Mouse (Mus musculus) kidney, embryonic 15.5 days (tissue): ENCODE measurements around the gene Fastkd5. TPM values are rescaled to one million over a fixed set of nuclear protein-coding genes. Genes with fewer than 3 reads are reported as not detected.
A peak's percentile ranks its signal among the peaks of the same experiment; 100 is the strongest.
"Not testable (repeated sequence)": the region's sequence is repeated elsewhere in the genome, so short reads cannot be mapped to it uniquely, and the experiment has no call there.

Experiments used
- ATAC-seq: fragments of 200-750 bp; cut with Nextera tagmentation; replicated peaks from 2 replicates; pipeline ENCODE4 v1.8.0; 2017; ENCODE audit warnings: moderate TSS enrichment; ENCODE audit not compliant: low FRiP score
- H3K27ac ChIP-seq: fragments of 300-500 bp; sonication (generic); 2 replicates; pipeline ENCODE4 v1.5.1; 2015; ENCODE audit warnings: mild to moderate bottlenecking, inconsistent platforms
- H3K27me3 ChIP-seq: fragments of 300-500 bp; sonication (generic); 2 replicates; pipeline ENCODE4 v1.6.1; 2015; ENCODE audit warnings: inconsistent platforms
- H3K36me3 ChIP-seq: fragments of 300-500 bp; sonication (generic); 2 replicates; pipeline ENCODE4 v1.6.1; 2015; ENCODE audit warnings: inconsistent platforms
- H3K4me1 ChIP-seq: fragments of 300-500 bp; sonication (generic); 2 replicates; pipeline ENCODE4 v1.6.1; 2015; ENCODE audit warnings: inconsistent platforms
- H3K4me2 ChIP-seq: fragments of 300-500 bp; sonication (generic); 2 replicates; pipeline ENCODE4 v1.6.1; 2015; ENCODE audit warnings: moderate library complexity, mild to moderate bottlenecking, inconsistent platforms
- H3K4me3 ChIP-seq: fragments of 300-500 bp; sonication (generic); replicated peaks from 2 replicates; pipeline ENCODE4 v1.5.1; 2015; ENCODE audit warnings: mild to moderate bottlenecking, inconsistent platforms
- H3K9ac ChIP-seq: fragments of 300-500 bp; sonication (generic); 2 replicates; pipeline ENCODE4 v1.6.1; 2015; ENCODE audit warnings: mild to moderate bottlenecking, inconsistent platforms
- H3K9me3 ChIP-seq: fragments of 300-500 bp; sonication (generic); replicated peaks from 2 replicates; pipeline ENCODE4 v1.6.1; 2016; ENCODE audit warnings: inconsistent platforms
- WGBS: fragments of 180-500 bp; shearing (Covaris S2); methylation state at CpG from one replicate; pipeline ENCODE4 v1.1.7; 2015; ENCODE audit warnings: mixed read lengths; 5-methylcytosine and 5-hydroxymethylcytosine counted together
- polyA plus RNA-seq: library from polyadenylated mRNA; unstranded; fragments of >200 nt; fragmentation: Nextera tagmentation; extraction: Ambion mirVana; gene quantifications from 2 replicates; pipeline ENCODE4 v1.2.1, GENCODE M21; 2015

Fastkd5 gene
- polyA plus RNA-seq, 1 experiment from 2014 or later = 17.3 TPM

GRCm38 (mm10) chr2:130649028-130649427, 19.2 kb upstream of the Fastkd5 start:
- not testable (repeated sequence) for H3K9me3 ChIP-seq
- WGBS = 84% methylated on average over 6 of the region's 6 CpGs

GRCm38 (mm10) chr2:130645198-130645597, 15.4 kb upstream of the Fastkd5 start:
- H3K4me2 ChIP-seq = no peak overlapping the region
- H3K27ac ChIP-seq = no peak overlapping the region
- H3K4me1 ChIP-seq = peaks cover 15% of the 10 kb centered on the region
- WGBS = 82% methylated on average over 4 of the region's 4 CpGs
- no peaks in the 10 kb centered on the region for H3K9me3 ChIP-seq
- H3K27me3 ChIP-seq = no peaks in the 10 kb centered on the region
- no peak for ATAC-seq
- H3K4me3 ChIP-seq = no peak overlapping the region
- H3K9ac ChIP-seq = no peak overlapping the region
- peaks cover 8% of the 10 kb centered on the region for H3K36me3 ChIP-seq

More at GRCm38 (mm10) chr2:130649028-130649427, 19.2 kb upstream of the Fastkd5 start:
- not testable (repeated sequence) for H3K4me2 ChIP-seq, ATAC-seq, H3K4me1 ChIP-seq, H3K27me3 ChIP-seq, H3K27ac ChIP-seq, H3K9ac ChIP-seq, H3K4me3 ChIP-seq
- peaks cover 39% of the 10 kb centered on the region for H3K36me3 ChIP-seq

- Histone ChIP-seq H3K27ac (peak within 1 kb of the TSS; percentile 60; the same call in 1 of the 2 replicates), H3K4me2 (peak within 1 kb of the TSS; percentile 98), H3K36me3 (no peaks in the 10 kb centered on the region), H3K9ac (peak within 1 kb of the TSS; percentile 74), H3K4me3 (peak within 1 kb of the TSS; percentile 79), H3K27me3 (peaks cover 4% of the 10 kb centered on the region; the same call in 1 of the 2 replicates), H3K4me1 (peaks cover 30% of the 10 kb centered on the region), H3K9me3 (no peaks in the 10 kb centered on the region)
- peak; percentile 93 for ATAC-seq
- 3% methylated on average over 40 of the region's 40 CpGs for WGBS
Observed at GRCm38 (mm10) chr2:130642684-130643369, 13.0 kb upstream of the Fastkd5 start, which contains the start of gene Lzts3. Gene Lzts3 (minus strand): TSS chr2:130642803.

GRCm38 (mm10) chr2:130642197-130642660, 12.4 kb upstream of the Fastkd5 start:
- 1% methylated on average over 15 of the region's 27 CpGs for WGBS
- Histone ChIP-seq H3K4me3 (peak overlapping the region; percentile 79), H3K9ac (peak overlapping the region; percentile 74), H3K36me3 (no peaks in the 10 kb centered on the region), H3K27ac (peak overlapping the region; percentile 60; the same call in 1 of the 2 replicates), H3K9me3 (no peaks in the 10 kb centered on the region), H3K4me2 (peak overlapping the region; percentile 98), H3K4me1 (peaks cover 35% of the 10 kb centered on the region), H3K27me3 (peaks cover 7% of the 10 kb centered on the region)
- ATAC-seq = peak; percentile 40; the same call in 1 of the 2 replicates

GRCm38 (mm10) chr2:130641351-130642025, 11.7 kb upstream of the Fastkd5 start:
- peak overlapping the region; percentile 74 for H3K9ac ChIP-seq
- H3K4me1 ChIP-seq = peaks cover 42% of the 10 kb centered on the region
- H3K36me3 ChIP-seq = no peaks in the 10 kb centered on the region
- peaks cover 14% of the 10 kb centered on the region for H3K27me3 ChIP-seq
- H3K4me3 ChIP-seq = peak overlapping the region; percentile 79
- H3K4me2 ChIP-seq = peak overlapping the region; percentile 98
- ATAC-seq = no peak
- 53% methylated on average over 6 of the region's 6 CpGs for WGBS
- H3K9me3 ChIP-seq = no peaks in the 10 kb centered on the region
- no peak overlapping the region for H3K27ac ChIP-seq

- Histone ChIP-seq H3K4me1 (peaks cover 64% of the 10 kb centered on the region), H3K4me3 (no peak overlapping the region), H3K9ac (no peak overlapping the region), H3K4me2 (no peak overlapping the region), H3K27ac (peak overlapping the region; percentile 87), H3K27me3 (peaks cover 36% of the 10 kb centered on the region), H3K36me3 (0 out of 2 replicates have a peak, but pooled peaks cover 4% of the 10 kb centered on the region), H3K9me3 (no peaks in the 10 kb centered on the region)
- ATAC-seq = no peak
- WGBS = 83% methylated on average over 6 of the region's 6 CpGs
Observed at GRCm38 (mm10) chr2:130639276-130639675, 9.4 kb upstream of the Fastkd5 start.

- Histone ChIP-seq H3K9me3 (no peaks in the 10 kb centered on the region), H3K4me3 (peak overlapping the region; percentile 23), H3K4me2 (peak overlapping the region; percentile 50), H3K9ac (peak overlapping the region; percentile 24; the same call in 1 of the 2 replicates), H3K36me3 (0 out of 2 replicates have a peak, but pooled peaks cover 4% of the 10 kb centered on the region), H3K27ac (peak overlapping the region; percentile 87), H3K27me3 (peaks cover 44% of the 10 kb centered on the region), H3K4me1 (peaks cover 73% of the 10 kb centered on the region)
- ATAC-seq = peak; percentile 48
- WGBS = 21% methylated on average over 16 of the region's 16 CpGs
Observed at GRCm38 (mm10) chr2:130638101-130638611, 8.3 kb upstream of the Fastkd5 start.

GRCm38 (mm10) chr2:130635847-130636246, 6.0 kb upstream of the Fastkd5 start:
- Histone ChIP-seq H3K4me2 (peak overlapping the region; percentile 77), H3K27me3 (peaks cover 44% of the 10 kb centered on the region), H3K9ac (0 out of 2 replicates have a peak overlapping the region, but pooled peaks have one; percentile 49), H3K4me1 (peaks cover 62% of the 10 kb centered on the region), H3K27ac (no peak overlapping the region), H3K9me3 (no peaks in the 10 kb centered on the region), H3K4me3 (peak overlapping the region; percentile 39), H3K36me3 (0 out of 2 replicates have a peak, but pooled peaks cover 4% of the 10 kb centered on the region)
- no peak for ATAC-seq
- 23% methylated on average over 21 of the region's 21 CpGs for WGBS

- Histone ChIP-seq H3K4me1 (peaks cover 62% of the 10 kb centered on the region), H3K9ac (peak overlapping the region; percentile 49), H3K9me3 (no peaks in the 10 kb centered on the region), H3K27ac (peak overlapping the region; percentile 27; the same call in 1 of the 2 replicates), H3K4me2 (peak overlapping the region; percentile 77), H3K27me3 (peaks cover 44% of the 10 kb centered on the region), H3K36me3 (0 out of 2 replicates have a peak, but pooled peaks cover 4% of the 10 kb centered on the region), H3K4me3 (peak overlapping the region; percentile 39)
- peak; percentile 37 for ATAC-seq
- 2% methylated on average over 38 of the region's 38 CpGs for WGBS
Observed at GRCm38 (mm10) chr2:130634739-130635411, 5.0 kb upstream of the Fastkd5 start.

- Histone ChIP-seq H3K9me3 (no peaks in the 10 kb centered on the region), H3K27me3 (peaks cover 44% of the 10 kb centered on the region), H3K9ac (peak overlapping the region; percentile 49; the same call in 1 of the 2 replicates), H3K4me3 (peak overlapping the region; percentile 39), H3K4me2 (peak overlapping the region; percentile 77), H3K27ac (no peak overlapping the region), H3K36me3 (0 out of 2 replicates have a peak, but pooled peaks cover 4% of the 10 kb centered on the region), H3K4me1 (peaks cover 61% of the 10 kb centered on the region)
- 16% methylated on average over 13 of the region's 14 CpGs for WGBS
- 0 out of 2 replicates have a peak, but pooled peaks have one; percentile 1 for ATAC-seq
Observed at GRCm38 (mm10) chr2:130634006-130634738, 4.3 kb upstream of the Fastkd5 start.
